In genomic region chr4:10691086-10691485, GRCm38 (mm10) we compare ENCODE assay signal across 7 mouse cellular contexts.
"Had no signal": no experiment of that assay in that cellular context is flagged by ENCODE, and none has a peak within 500 bp of the region (broad histone marks: within the 10 kb centered on the region; RNA-seq: fewer than 3 reads in every experiment).

No protein-coding gene starts in this region.

- H3K4me1 ChIP-seq: midbrain, embryonic 13.5 days had no signal

- ATAC-seq: midbrain, embryonic 13.5 days had no signal

- H3K27ac ChIP-seq: kidney, postnatal 0 days; liver, embryonic 14.5 days; midbrain, embryonic 13.5 days had no signal

- H3K36me3 ChIP-seq: midbrain, embryonic 13.5 days had no signal

- H3K27me3 ChIP-seq: midbrain, embryonic 13.5 days had no signal

- H3K4me3 ChIP-seq: midbrain, embryonic 13.5 days had no signal

- H3K4me2 ChIP-seq: midbrain, embryonic 13.5 days had no signal

- DNase-seq: left cerebral cortex, postnatal 4 days; lung, adult 18-20 months; right cerebral cortex, postnatal 14 days; thymus, postnatal 4 days had no signal

- H3K9ac ChIP-seq: liver, embryonic 14.5 days; midbrain, embryonic 13.5 days had no signal

- H3K9me3 ChIP-seq: midbrain, embryonic 13.5 days had no signal
